Mouse (Mus musculus) mesoderm, embryonic 11.5 days (tissue): ENCODE results near the gene Hrk.

Experiments used
- DNase-seq: peaks from one replicate; pipeline ENCODE4 v3.0.0-alpha.2; 2012; ENCODE audit warnings: low read depth, low spot score

Gene Hrk

DNA sequence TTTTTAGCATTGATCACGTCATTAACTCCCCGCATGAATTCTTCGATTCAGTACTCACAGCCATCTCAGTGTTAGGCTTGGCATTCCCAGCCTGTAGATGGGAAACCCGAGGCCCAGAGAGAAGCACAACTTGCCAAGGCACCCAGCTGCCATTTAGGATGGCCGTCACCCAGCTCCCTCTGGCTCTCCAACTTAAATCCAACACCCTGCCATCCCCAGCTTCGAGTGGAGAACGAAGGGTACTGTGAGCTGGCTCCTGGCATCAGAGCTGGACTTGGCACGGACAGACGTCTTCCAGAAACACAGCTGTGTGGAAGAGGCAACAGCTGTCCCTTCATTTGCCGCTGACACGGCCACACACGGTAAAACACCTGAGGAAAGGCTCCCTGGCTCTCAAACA is at the start of gene Hrk:
TSS of gene Hrk (plus strand) at position 68 of the 400 bp plus-strand sequence.
- DNase-seq = no peak

DNA sequence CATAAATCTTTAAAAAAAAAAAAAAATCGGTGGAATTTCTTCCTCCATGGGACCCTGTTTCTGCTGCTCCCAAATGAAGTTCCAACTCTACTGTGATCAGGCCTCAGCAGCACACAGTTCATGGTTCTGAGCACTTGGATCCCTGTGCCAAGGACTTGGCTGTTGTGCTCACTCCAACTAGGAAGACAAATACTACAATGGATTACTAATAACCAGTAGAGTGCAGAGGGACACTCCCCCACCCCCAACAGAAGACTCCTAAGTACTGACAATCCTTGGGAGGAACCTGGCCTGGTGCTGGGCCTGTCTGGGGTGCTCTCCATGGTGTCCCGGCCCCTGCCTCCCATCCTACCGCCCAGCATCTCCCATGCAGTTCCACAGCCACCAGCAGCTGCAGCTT is 46.1 kb upstream of the Hrk start:
- DNase-seq = no peak

DNA sequence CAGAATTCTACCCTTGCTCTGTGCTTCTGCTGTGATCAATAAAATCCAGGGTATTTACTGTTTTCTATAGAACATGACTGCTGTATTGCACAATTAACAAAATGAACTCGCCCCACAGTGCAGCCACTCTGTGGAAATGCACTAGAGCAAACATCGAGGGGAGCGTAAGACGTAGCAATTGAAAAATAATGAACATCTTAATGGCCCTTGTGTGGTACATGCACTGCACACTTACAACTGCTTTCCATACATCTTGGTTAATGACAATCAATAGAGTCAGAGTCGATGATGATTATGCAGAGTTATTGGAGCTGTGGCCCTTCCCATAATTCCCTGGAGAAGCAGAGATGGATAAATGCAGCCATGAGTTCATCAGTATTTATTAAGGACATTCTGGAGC is 45.5 kb upstream of the Hrk start:
- no peak for DNase-seq

DNA sequence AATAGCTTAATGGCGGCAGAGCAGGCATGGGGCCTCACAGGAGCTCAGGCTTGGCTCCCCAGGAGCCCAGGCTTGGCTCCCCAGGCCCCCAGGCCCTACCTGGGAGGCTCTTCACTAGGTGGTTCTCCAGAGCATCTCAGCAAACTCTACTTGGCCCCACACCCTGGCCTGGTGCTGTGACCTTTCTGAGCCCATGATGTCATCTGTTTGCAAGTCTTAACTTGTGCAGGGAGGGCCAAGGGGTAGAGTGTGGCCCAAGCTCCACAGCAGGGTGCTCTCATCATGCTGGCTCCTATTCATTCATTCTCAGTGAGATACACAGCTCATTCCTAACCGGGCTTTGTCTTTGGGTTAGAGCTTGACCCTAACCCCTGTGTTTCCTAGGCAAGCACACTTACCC is 43.8 kb upstream of the Hrk start:
- no peak for DNase-seq

DNA sequence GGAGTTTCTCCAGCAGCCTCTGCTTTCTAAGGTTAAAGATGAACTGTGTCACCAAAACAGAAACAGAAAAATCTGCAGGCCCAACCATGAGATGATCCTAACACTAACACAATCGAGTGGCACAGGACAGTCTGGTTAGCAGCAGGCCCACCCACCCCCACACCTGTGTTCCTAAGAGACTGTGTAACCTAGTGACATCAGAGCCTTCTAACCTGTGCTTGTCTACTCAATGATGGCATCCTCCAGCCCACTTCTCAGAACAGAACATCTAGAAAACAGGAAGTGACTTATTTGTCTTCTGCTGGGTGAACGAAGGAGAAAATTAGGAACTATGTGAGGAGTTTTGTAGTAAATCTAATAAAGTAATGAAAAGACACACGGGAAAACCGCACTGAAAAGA is 42.5 kb upstream of the Hrk start:
- no peak for DNase-seq

DNA sequence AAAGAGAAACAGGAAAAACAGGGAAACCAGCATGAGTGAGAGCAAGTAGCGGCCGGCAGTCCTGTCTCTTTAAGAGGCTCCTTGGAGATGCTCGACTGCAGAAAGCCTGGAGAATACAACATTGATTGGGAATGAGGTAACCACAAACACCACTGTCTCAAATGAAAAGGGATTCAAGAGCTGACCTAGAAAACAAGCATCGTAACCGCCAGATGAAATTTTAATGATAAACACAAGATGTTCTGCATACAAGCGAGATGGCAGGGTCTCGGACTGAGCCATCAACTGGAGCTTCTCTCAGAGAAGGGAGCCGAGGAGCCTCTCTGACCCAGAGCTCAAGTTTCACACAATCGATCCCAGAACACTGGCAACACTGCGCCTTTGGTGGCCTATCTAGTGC is 41.4 kb upstream of the Hrk start:
- peak; percentile 21 for DNase-seq

DNA sequence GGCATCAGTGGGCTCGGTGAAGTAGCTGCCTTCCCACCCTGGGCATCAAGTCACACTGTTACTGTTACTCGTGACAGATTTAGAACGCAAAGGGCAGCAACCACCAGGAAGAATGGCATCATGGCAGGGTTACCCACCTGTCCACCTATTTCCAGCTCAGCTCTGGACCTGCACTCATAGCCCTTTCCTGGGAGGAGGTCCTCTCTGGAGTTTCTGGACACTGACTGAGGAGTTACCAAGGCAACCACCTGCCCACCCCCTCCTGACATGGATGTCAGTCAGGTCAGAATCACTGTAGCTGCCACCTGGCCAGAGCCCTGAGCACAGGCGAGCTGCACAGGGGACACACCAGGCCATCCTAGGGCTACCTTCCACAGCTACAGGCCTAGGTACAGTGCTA is 37.8 kb upstream of the Hrk start:
- DNase-seq = no peak

DNA sequence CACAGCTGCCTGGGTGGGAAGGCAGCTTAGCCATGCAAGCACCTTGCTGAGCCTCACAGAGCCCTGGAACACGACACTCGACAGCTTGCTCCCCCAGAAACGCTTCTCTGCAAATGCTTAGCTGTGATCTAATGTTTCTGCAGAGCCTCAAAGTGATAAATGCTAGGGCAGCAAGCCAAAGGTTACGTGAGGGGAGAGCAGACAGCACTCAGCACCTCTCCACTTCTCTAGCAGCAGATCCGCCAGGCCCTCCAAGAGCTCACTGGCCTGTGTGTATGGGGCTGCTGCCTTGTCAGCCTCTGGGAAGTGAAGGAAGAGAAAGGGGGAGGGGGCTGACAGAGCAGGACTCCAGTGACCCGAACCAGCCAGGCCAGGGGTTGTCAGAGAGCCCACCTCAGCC is 36.2 kb upstream of the Hrk start:
- DNase-seq = no peak

DNA sequence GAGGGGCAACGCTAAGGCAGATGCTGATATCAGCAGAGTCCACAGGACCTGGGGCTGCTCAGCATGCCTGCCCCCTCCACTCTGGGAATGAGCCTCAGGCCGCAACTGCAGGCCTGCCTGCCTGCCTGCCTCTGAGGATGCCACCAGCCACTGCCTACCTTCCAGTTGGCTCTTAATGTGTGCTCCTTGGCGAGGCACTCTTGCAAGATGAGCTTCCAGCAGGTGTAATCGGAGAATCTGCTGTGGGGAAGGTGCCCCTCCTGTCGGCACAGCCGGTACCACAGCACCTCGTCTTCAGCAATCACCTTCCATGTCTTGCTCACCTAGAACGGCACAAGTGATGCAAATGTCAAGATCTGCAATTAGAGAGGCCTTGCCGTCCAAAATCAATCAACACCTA is 35.8 kb upstream of the Hrk start:
- no peak for DNase-seq

DNA sequence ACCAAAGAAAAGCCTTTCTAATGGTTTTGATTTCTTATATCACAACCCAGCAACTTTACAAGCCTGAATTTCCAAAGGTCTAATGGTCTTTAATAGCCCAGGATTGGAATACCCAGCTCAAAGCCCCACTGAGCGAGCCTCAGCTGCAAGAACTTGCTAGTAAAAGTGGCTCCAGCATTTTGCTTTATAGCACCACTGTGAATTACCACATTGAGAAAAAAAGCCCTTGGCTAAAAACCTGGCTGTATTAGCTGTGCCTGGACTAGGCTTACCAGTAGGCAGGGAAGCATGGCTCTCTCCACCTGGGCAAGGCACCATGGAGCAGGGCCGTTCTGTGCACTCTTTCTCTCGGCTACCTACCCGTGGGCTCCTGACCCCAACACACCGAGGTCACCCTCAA is 28.1 kb upstream of the Hrk start:
- no peak for DNase-seq

DNA sequence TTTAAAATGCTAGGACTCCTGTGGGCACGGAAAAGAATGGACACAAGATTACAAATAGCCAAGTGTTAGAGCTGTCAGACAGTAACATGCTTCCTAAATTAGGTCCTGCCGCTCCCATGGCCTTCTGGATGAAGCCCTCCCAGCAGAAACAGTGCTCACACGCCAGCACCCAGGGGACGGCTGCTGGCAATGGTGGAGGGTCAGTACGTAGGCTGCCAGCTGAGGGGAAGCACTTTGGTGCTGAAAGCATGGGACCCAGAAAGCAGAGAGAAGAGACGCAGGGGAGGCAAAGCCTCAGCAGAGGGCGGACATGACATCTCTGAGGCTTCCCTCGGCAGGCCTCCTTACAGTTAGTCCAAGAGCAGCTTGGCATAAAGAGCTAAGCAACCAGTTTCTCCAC is 24.8 kb upstream of the Hrk start:
- no peak for DNase-seq

DNA sequence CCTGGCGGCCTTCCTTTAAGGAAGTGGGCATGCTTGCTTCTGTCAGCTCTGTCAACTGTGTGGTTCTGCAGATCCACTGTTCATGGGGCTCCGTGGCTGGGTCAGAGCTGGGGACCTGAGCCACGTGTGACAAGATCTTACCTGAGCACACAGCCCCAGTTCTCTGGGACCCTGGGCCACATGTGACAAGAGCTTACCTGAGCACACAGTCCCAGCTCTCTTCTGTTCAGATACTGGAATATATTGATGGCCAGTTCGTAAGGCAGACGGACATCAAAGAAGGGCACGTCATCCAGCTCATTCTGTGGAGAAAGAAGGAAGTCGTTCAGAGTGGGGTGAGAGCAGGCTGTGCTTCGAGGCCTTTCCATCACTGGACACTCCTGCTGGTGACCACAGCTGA is 22.0 kb upstream of the Hrk start:
- DNase-seq = no peak

DNA sequence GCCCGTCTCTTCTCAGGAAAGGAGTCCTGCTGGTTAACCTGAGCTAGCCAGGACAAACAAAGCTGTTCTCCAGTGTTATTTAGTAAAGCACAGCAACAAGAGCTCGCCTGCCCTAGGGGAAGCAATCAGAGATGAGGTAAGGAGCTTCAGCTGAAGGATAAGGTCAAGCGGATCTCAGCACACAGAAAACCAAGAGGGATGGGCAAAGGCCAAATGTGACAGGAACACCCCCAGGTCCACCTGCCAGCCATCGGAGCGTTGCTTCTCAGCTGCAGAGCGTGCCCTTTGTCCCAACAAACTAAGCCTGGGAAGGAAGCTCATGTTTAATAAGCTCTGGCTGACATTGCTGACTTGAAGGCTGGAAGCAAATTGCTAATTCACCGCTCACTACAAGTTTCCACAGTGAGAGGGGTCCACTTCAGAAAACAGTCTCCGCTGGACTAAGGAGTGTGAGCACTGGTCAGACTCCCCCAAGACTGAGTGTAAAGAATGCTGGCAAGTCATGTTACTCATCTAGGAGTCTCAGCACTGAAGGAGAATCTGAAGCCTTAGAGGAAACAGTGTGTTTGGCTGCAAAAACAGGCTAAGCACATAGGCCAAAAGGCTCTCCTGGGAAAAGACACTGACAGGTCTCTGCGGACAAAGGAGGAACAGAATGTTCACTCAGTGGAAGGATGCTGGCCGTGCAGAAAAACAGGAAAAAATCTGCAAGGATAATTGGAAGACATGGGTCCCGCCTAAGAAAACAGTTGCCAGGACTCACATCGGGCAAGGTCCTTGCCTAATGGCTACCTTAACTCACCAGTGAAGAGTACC is 21.0 kb upstream of the Hrk start:
- DNase-seq = no peak

DNA sequence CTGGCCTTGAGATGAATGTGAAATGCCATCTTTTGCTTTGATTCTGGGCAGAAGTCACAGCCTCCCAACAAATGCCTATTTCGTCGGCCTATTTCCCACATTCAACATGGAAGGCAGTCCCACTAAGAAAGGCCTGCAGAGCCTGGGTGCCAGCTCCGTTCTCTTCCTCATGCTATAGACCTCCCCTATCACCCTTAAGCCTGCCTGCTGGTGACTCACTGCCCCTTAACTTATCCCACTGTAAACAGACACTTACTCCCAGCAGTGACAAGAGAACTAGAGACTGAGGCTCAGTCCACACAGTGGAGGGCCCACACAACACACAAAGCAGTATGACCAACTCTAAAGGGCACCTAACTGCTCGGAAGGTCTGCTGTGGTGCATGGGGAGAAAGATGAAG is 20.1 kb upstream of the Hrk start:
- no peak for DNase-seq

DNA sequence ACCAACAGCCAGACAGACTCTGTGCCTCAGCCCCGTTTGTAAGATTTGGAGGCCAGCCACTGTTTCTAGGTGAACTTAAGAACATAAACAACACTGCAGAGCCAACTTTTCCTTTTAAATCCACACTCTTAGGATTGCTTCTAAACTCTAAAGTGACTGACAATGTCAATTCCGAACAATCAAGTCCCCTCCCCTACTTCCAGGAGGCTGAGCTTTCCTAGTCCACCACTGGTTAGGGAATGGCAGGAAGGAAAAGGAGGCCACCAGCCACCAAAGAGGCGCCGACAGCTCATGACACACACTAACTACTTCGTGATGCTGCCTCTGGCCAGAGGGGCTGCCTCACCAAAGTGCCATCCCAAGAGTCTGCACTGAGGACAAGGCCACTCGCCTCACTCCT is 19.7 kb upstream of the Hrk start:
- DNase-seq = no peak

DNA sequence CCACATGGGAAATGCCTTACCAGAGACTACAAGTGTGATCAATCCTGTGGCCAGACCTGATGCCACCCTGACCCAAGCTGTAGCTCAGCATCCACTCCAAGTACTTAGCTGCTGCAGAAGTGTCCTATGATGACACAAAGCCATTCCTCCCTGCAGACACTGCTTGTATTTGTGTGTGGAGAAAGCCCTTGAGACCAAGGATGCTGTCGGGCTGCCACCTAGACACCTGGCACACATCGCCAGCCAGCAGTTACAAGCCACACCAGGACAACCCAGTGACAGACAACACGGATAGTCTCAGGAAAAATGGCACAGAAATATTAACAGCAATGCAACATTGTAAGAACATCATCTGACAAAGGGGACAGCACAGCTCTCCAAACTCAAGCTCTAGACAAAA is 19.0 kb upstream of the Hrk start:
- no peak for DNase-seq

DNA sequence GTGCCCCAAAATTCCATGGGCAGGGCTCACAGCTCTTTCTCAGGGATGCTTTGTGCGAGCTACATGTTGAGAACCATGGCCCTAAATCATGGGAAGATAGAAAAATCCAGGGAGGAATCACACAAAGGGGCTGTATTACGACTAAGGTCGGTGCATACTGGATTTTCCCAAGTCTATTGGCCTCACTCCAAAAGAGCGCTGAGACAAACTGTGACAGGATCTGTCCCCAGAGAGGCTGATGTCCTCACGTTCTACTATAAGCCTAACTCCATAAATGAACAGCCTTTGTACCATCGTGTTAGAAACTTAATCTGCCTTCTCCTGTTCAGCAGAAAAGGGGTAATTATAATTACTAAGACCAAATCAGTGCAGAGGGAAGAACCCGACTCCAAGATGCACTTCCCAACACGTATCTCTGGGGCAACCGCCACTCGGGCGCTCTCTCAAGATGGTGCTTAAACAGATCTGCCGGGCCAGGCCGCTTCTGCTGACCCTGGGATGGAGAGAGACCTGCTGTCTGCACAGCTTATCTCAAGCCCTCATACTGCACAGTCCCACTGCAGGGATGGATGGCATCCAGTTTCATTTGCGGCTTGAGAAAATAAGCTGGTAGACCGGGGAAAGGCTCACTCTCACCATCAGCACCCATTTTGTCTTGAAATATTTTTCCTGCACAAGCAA is 18.3 kb upstream of the Hrk start:
- no peak for DNase-seq

DNA sequence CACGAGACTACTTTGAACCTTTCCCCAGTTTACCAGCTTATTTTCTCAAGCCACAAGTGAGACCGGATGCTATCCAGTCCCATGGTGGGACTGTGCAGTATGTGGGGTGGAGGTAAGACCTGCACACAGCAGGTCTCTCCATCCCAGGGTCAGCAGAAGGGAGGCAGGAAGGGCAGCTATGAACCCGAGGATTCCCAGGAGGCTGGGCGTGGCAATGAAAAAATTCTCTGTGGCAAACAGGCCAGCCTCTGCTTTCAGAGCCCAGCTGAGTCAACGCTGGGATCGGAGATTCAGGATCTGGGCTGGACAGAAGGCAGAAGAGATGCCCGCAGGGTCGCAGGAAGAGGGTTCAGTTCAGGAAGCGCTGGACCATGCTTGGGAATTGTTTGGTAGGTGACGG is 17.2 kb upstream of the Hrk start:
- no peak for DNase-seq

DNA sequence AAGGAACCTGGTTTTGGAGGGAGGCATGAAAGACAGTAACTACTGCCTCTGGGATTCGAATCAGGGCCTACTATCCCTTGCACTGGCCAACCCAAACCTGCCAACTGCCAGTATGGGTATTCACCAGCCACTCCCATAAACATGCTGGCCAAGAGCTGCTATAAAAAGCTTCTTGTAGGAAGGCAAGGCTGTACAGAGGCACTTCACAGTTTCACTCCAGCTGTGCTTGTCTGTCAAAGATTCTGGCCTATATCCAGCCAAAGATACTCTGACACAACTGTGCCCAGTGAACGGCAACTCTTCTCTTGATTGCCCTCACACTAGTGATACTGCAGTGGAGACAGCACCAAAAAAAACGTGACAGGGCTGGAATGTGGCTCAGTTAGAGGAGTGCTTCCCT is 14.7 kb upstream of the Hrk start:
- DNase-seq = no peak

DNA sequence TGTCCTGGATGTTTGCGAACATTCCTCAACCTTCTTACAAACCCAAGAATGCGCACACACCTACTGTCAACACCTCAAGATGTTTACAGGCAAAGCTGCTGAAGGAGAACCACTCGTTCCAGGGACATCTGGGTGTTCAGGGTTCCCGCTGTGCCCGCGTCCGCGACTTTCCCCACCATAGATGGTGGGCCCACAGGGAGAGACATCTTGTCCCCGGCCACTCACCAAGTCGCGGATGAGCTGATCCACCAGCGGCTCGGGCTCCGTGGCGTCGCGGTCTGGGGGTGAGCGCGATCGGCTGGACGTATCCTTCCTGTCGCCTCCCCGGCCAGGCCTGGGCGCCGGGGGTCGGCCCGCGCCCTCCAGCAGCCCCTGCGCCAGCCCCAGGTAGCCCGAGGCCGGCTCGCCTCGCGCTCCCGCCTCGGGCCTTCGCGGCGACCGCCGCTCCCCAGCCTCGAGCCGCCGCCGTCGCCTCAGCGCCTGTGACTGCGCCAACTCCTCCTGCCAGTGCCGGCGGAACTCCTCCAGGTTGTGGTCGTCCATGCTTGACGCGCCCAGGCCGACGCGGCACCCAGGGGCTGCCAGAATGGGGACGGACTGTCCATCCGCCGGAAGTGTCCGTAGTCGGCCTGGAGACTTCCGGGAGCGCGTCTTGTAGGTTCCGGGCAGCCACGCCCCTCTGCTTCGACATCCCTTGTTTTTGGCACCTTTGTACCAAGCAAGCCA is 9.4 kb upstream of the Hrk start, which contains the start of gene Fbxw8:
TSS of gene Fbxw8 (minus strand) at position 626 of the 726 bp plus-strand sequence.
- peak; percentile 92 for DNase-seq

DNA sequence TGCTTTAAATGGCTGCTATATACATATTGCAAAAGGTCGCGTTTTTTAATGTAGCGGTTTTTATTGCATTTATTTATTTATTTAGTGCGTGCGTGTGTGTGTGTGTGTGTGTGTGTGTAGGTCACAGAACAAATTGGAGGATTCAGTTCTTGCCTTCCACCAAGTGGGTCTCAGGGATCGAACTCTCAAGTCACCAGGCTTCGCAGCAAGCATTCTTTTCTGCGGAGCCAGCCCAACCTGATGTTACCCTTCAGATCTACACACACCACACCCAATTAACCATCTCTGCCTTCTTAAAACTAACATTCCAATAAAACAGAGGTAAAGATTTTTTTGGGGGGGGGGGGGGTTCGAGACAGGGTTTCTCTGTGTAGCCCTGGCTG is 8.9 kb upstream of the Hrk start:
- DNase-seq = no peak

DNA sequence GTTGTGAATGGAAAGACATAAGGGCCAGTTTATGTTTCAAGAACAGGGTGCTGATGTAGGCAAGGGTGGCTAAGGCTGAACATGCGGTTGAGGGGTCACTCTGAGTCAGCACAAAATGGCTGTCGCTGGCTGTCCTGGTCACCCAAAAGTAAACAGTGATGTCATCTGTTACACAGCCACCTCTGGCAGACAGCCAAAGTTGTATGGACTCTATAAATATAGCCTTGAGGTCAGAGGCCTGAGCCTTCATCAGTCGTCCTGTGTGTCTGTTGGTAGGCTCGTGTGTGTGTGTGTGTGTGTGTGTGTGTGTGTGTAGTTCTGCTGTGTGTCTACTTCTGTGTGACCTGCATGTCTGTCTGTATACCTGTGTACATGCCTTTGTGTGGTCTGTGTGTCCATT is 7.5 kb upstream of the Hrk start:
- no peak for DNase-seq

DNA sequence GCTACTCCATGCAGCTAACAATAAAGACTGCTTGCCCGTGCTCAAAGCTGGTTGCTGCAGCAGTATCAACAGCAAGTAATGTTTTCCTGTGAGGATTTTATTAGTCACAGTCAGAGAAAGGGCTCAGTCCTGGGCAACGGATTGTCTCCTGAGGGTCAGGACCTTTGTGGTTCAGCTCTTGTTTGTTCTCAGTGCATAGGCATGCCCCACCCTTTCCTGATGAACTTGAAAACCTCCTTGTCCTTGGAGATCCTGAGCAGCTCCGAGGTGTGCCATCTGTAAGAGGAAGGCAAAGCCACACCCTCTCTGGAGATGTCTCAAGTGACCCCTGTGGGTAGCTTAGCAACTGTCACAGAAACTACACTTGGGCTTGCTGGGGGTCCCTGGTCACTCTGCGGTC is 3.8 kb upstream of the Hrk start:
- no peak for DNase-seq
